Comparison of ENCODE assay signal across 8 mouse cellular contexts in genomic region chr6:127149303-127149943, GRCm38 (mm10). TPM values are rescaled to one million over a fixed set of nuclear protein-coding genes. Genes with fewer than 3 reads are reported as not detected.
DNase-seq lines count a peak whose midpoint lies in the region; ATAC-seq and TF ChIP-seq lines count a peak whose summit lies in the region.

No protein-coding gene starts in this region.

- H3K4me3 ChIP-seq in ES-Bruce4 (ENCODE audit: low read depth, low read length): peak overlapping the region; percentile 47
- peak overlapping the region; percentile 76 for H3K4me3 ChIP-seq in embryonic facial prominence, embryonic 15.5 days (replicated peaks)
- H3K4me3 ChIP-seq in hindbrain, embryonic 14.5 days (replicated peaks; ENCODE audit: low read length): peak overlapping the region; percentile 47
- H3K4me3 ChIP-seq in liver, postnatal 0 days (ENCODE audit: low read depth, low read length): peak overlapping the region; percentile 71
- peak overlapping the region; percentile 67 for H3K4me3 ChIP-seq in olfactory bulb, adult 2 months (ENCODE audit: insufficient read depth, low read depth, low read length)

- no peaks in the 10 kb centered on the region for H3K4me1 ChIP-seq in ES-Bruce4 (ENCODE audit: control insufficient read depth, insufficient read depth, low read length)
- peaks cover 60% of the 10 kb centered on the region for H3K4me1 ChIP-seq in embryonic facial prominence, embryonic 15.5 days
- peaks cover 40% of the 10 kb centered on the region for H3K4me1 ChIP-seq in hindbrain, embryonic 14.5 days (replicated peaks; ENCODE audit: control insufficient read depth, insufficient read depth, low read length)
- H3K4me1 ChIP-seq in liver, postnatal 0 days (ENCODE audit: insufficient read depth): peaks cover 38% of the 10 kb centered on the region
- H3K4me1 ChIP-seq in olfactory bulb, adult 2 months (ENCODE audit: control insufficient read depth, insufficient read depth, low read length): peaks cover 41% of the 10 kb centered on the region

- DNase-seq in frontal cortex, postnatal 10 days (ENCODE audit: low spot score in 2 of 2): no peak
- no peak for DNase-seq in hindbrain, embryonic 14.5 days (ENCODE audit: low spot score)
- peak; percentile 29 for DNase-seq in liver, postnatal 0 days
- no peak for DNase-seq in cerebellum, adult 9-10 months

- peak overlapping the region; percentile 71 for H3K9ac ChIP-seq in ES-Bruce4 (ENCODE audit: low read depth, poor library complexity, severe bottlenecking)
- H3K9ac ChIP-seq in embryonic facial prominence, embryonic 15.5 days: peak overlapping the region; percentile 77
- peak overlapping the region; percentile 54 for H3K9ac ChIP-seq in hindbrain, embryonic 14.5 days
- H3K9ac ChIP-seq in liver, postnatal 0 days (replicated peaks): peak overlapping the region; percentile 66

- peak overlapping the region; percentile 94 for H3K4me2 ChIP-seq in embryonic facial prominence, embryonic 15.5 days (replicated peaks)
- H3K4me2 ChIP-seq in hindbrain, embryonic 14.5 days (replicated peaks): peak overlapping the region; percentile 79
- H3K4me2 ChIP-seq in liver, postnatal 0 days (ENCODE audit: low read depth, low read length): peak overlapping the region; percentile 96

- under 1% methylated on average over 30 of the region's 30 CpGs for WGBS in embryonic facial prominence, embryonic 15.5 days
- WGBS in hindbrain, embryonic 14.5 days: under 1% methylated on average over 30 of the region's 30 CpGs
- under 1% methylated on average over 30 of the region's 30 CpGs for WGBS in liver, postnatal 0 days (ENCODE audit: insufficient replicate concordance)
- 1% methylated on average over 30 of the region's 30 CpGs for WGBS in olfactory bulb, adult 2 months

- no peak for TF ChIP-seq CTCF in ES-Bruce4 (IDR thresholded peaks at IDR 0.05; ENCODE audit: low read depth, low read length)
- TF ChIP-seq CTCF in liver, postnatal 0 days (IDR thresholded peaks at IDR 0.05; ENCODE audit: low read depth): no peak
- TF ChIP-seq CTCF in olfactory bulb, adult 2 months (IDR thresholded peaks at IDR 0.05; ENCODE audit: insufficient read depth, low read depth, low read length): no peak

- H3K27me3 ChIP-seq in ES-Bruce4 (ENCODE audit: control insufficient read depth, insufficient read depth, low read length, poor library complexity, severe bottlenecking): peaks cover 38% of the 10 kb centered on the region
- no peaks in the 10 kb centered on the region for H3K27me3 ChIP-seq in embryonic facial prominence, embryonic 15.5 days
- peaks cover 53% of the 10 kb centered on the region for H3K27me3 ChIP-seq in hindbrain, embryonic 14.5 days (ENCODE audit: control insufficient read depth, insufficient read depth, low read length)
- peaks cover 57% of the 10 kb centered on the region for H3K27me3 ChIP-seq in liver, postnatal 0 days (ENCODE audit: insufficient read depth, low read length)

- TF ChIP-seq EP300 in ES-Bruce4 (IDR thresholded peaks at IDR 0.05; ENCODE audit: insufficient read depth, low read depth, low read length): no peak
- TF ChIP-seq EP300 in liver, postnatal 0 days (IDR thresholded peaks at IDR 0.05; ENCODE audit: low read depth): no peak

- no peaks in the 10 kb centered on the region for H3K9me3 ChIP-seq in ES-Bruce4 (replicated peaks; ENCODE audit: control insufficient read depth, insufficient read depth, low read length, poor library complexity, severe bottlenecking)
- H3K9me3 ChIP-seq in embryonic facial prominence, embryonic 15.5 days (replicated peaks): no peaks in the 10 kb centered on the region
- no peaks in the 10 kb centered on the region for H3K9me3 ChIP-seq in hindbrain, embryonic 14.5 days (ENCODE audit: control insufficient read depth, low read length)
- H3K9me3 ChIP-seq in liver, postnatal 0 days (ENCODE audit: low read length): no peaks in the 10 kb centered on the region

- ATAC-seq in frontal cortex, adult (ENCODE audit: low TSS enrichment): peak; percentile 3; the same call in 1 of the 2 replicates
- ATAC-seq in embryonic facial prominence, embryonic 15.5 days (ENCODE audit: insufficient number of reproducible peaks, low FRiP score, low TSS enrichment, low read depth): no peak
- no peak for ATAC-seq in hindbrain, embryonic 14.5 days (ENCODE audit: low FRiP score)
- ATAC-seq in liver, postnatal 0 days: no peak

- no peak for TF ChIP-seq POLR2A in ES-Bruce4 (IDR thresholded peaks at IDR 0.05; ENCODE audit: insufficient read depth, low read length)
- TF ChIP-seq POLR2A in olfactory bulb, adult 2 months (IDR thresholded peaks at IDR 0.05; ENCODE audit: insufficient read depth, low read depth, low read length): no peak

- no peaks in the 10 kb centered on the region for H3K36me3 ChIP-seq in ES-Bruce4 (ENCODE audit: control insufficient read depth, insufficient read depth, low read length, poor library complexity, severe bottlenecking)
- peaks cover 18% of the 10 kb centered on the region; the same call in 1 of the 2 replicates for H3K36me3 ChIP-seq in embryonic facial prominence, embryonic 15.5 days
- H3K36me3 ChIP-seq in hindbrain, embryonic 14.5 days (replicated peaks; ENCODE audit: control insufficient read depth, insufficient read depth): no peaks in the 10 kb centered on the region
- no peaks in the 10 kb centered on the region for H3K36me3 ChIP-seq in liver, postnatal 0 days (replicated peaks; ENCODE audit: insufficient read depth, low read length)

- H3K27ac ChIP-seq in ES-Bruce4 (ENCODE audit: insufficient read depth, low read length): no peak overlapping the region
- peak overlapping the region; percentile 90 for H3K27ac ChIP-seq in embryonic facial prominence, embryonic 15.5 days (replicated peaks)
- no peak overlapping the region for H3K27ac ChIP-seq in hindbrain, embryonic 14.5 days
- H3K27ac ChIP-seq in liver, postnatal 0 days (ENCODE audit: low read depth): peak overlapping the region; percentile 51; the same call in 1 of the 2 replicates
- peak overlapping the region; percentile 28; the same call in 1 of the 2 replicates for H3K27ac ChIP-seq in olfactory bulb, adult 2 months (ENCODE audit: insufficient read depth, low read depth, low read length)

RNA-seq across cellular contexts. Expression of gene Ccnd2, which starts 2.6 kb away (rescaled TPM):
- 12.4 and 18.2 TPM in 2 replicates for polyA plus RNA-seq in ES-Bruce4 (2011; ENCODE audit: insufficient read depth, insufficient read length, low read depth, missing spikeins)
- polyA plus RNA-seq in embryonic facial prominence, embryonic 15.5 days (2015; fragmentation: Nextera tagmentation; extraction: Ambion mirVana): 918 and 948 TPM in 2 replicates
- 163 and 239 TPM in 2 replicates for polyA plus RNA-seq in hindbrain, embryonic 14.5 days (2014; fragmentation: Nextera tagmentation; extraction: Ambion mirVana)
- polyA plus RNA-seq in liver, postnatal 0 days (2015; fragmentation: Nextera tagmentation; extraction: Ambion mirVana): 35.7 and 38.4 TPM in 2 replicates
- polyA plus RNA-seq in olfactory bulb, adult 2 months (2012; ENCODE audit: insufficient read depth, insufficient read length, low replicate concordance, missing spikeins): 47.9 TPM in 1 of 2 replicates, not detected in the other

RNA-seq across cellular contexts. Expression of gene Tigar, which starts 40.1 kb away (rescaled TPM):
- 32.4 and 37.6 TPM in 2 replicates for polyA plus RNA-seq in ES-Bruce4 (2011; ENCODE audit: insufficient read depth, insufficient read length, low read depth, missing spikeins)
- polyA plus RNA-seq in embryonic facial prominence, embryonic 15.5 days (2015; fragmentation: Nextera tagmentation; extraction: Ambion mirVana): 2.7 and 3.1 TPM in 2 replicates
- polyA plus RNA-seq in hindbrain, embryonic 14.5 days (2014; fragmentation: Nextera tagmentation; extraction: Ambion mirVana): 6.5 and 6.9 TPM in 2 replicates
- 0.88 and 1.2 TPM in 2 replicates for polyA plus RNA-seq in liver, postnatal 0 days (2015; fragmentation: Nextera tagmentation; extraction: Ambion mirVana)
- polyA plus RNA-seq in olfactory bulb, adult 2 months (2012; ENCODE audit: insufficient read depth, insufficient read length, low replicate concordance, missing spikeins): not detected in 2 replicates

Comparison
In these comparisons a context has a peak if more than half of its experiments do, and no peak if none do; other contexts are left out.
1. H3K27ac ChIP-seq: peak in embryonic facial prominence, embryonic 15.5 days (single experiment), liver, postnatal 0 days (single experiment) and olfactory bulb, adult 2 months (single experiment); none in ES-Bruce4 (single experiment) and hindbrain, embryonic 14.5 days (single experiment).
2. Peak in every context shown above with its lines, with median percentiles within 50 percentile points of each other: H3K4me3 ChIP-seq, H3K9ac ChIP-seq and H3K4me2 ChIP-seq.